Mouse (Mus musculus) CD8-positive naive resting alpha-beta T cell, adult 2 months (primary cell): ENCODE results near the gene Uqcc1.
"Not testable (repeated sequence)": the region's sequence is repeated elsewhere in the genome, so short reads cannot be mapped to it uniquely, and the experiment has no call there.

ENCODE experiments used
- DNase-seq, 2 experiments: peaks; one replicate each; pipeline ENCODE4 v3.0.0; 2022; ENCODE audit warnings: low read depth in 2 of 2, low spot score in 2 of 2

The Uqcc1 gene

DNA sequence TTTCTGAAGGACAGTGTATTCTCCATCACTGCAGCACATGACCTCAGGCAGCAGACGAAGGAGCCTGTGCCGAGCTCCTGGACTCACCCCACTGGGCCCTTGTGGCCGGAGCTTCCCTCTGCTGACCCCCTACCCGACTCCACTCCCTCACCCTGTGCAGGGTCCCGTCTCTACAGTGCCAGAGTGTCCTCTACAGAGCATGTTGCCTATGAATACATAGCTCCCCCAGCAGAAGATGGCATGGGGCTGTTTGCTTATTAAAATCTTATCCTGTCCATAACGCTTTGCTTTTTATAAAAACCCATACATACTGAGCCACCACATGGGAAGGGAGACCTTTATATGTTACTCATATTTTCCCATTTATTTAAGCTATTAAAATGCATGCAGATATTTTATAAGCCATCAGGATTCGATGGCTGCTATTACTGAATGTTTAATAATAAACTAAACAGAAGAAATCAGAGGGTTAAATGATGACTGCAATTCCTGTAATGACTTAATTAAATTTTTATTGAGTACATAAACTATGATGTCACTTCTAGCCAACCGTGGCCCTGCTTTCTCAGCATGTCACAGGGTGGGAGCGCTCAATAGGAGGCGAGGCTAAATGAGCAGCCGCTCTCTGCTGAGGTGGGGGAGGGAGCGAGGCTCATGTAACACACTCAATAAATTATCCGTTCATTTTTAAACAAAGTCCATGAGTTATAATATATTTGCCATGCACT, 67.4 kb downstream of the Uqcc1 start:
- DNase-seq: no peak

DNA sequence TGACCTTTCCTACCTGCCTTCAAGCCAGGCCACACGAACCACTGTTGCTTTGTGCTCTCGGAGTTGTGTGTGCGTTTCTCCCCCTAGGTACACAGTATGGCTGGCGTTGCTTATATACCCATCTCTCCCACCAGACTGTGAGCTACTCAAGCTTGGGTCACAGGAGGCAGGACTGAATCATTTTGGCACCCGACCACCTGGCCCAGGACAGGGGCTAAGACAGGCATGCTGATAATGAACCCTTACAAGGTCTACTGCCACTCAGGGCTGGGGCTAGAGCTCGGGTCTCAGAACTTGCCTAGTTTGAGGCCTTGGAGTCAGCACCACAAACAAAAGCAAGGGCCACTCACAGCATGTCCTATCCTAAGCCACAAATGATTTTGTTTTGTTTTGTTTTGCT, 68.5 kb downstream of the Uqcc1 start:
- no peak for DNase-seq

GRCm38 (mm10) chr2:155860102-155860501, 70.0 kb downstream of the Uqcc1 start:
- DNase-seq: no peak

- no peak for DNase-seq
These were observed 77.6 kb downstream of the Uqcc1 start for GRCm38 (mm10) chr2:155852536-155852935.

DNA sequence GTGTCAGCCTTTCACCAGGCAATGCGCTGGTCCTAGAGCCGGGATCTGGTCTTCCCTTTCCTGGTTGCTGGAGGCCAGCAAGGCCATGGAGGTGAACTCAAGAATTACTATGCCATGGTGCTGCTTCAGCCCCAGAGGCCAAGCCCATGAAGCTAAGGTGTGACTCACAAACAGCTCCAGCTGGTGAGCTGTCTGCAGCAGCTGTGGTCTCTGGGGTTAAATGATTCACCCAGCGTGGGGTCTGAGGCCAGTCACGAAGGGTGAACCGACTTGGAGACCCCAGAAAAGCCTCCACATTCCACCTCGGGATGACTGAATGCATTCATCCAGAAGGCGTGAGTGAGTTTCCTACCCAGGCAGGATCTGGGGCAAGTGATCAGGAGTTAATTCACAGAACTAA, 80.0 kb downstream of the Uqcc1 start:
- no peak for DNase-seq

DNA sequence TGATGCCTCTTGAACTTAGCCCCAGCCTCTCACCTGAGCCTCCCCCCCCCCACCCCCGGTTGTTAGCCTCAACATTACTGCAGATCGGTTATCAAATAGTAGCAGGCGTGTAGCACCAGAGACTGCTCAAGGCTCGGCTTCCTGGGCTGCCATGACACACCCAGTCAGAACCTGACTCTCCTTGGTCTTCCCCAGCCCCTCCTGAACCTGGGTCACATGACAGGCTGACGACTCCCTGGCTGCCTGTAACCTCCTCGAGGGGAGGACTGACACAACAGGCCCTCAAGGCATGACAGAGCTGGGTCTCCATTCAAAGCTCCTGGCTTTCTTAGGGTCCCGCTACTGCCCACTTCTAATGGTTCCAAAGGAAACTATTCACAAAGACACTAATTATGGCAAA, 80.6 kb downstream of the Uqcc1 start:
- DNase-seq: no peak

DNA sequence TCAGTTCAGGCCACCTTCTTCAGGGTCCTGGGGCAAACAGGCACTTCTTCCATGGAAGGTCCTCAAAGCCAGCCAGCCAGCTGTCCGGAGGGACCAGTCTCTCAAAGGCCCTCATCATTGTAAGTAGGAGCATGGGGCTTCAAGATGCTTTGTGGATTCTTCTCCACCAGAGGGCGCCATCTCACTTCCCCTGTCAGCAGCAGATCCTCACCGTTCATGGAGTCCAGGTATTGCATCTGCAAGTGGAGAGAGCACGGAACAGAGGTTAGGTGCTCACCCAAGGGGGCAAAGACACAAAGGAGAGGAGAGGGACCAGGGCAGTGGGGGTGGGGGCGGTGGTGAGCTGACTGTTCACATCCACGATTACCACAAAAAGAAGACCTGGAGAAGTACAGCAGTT, 81.8 kb downstream of the Uqcc1 start:
- DNase-seq: peak; percentile 62 to 74

- no peak for DNase-seq
These were observed 83.2 kb downstream of the Uqcc1 start for GRCm38 (mm10) chr2:155846930-155847329.

- no peak for DNase-seq
These were observed 91.1 kb downstream of the Uqcc1 start for GRCm38 (mm10) chr2:155838961-155839360.

DNA sequence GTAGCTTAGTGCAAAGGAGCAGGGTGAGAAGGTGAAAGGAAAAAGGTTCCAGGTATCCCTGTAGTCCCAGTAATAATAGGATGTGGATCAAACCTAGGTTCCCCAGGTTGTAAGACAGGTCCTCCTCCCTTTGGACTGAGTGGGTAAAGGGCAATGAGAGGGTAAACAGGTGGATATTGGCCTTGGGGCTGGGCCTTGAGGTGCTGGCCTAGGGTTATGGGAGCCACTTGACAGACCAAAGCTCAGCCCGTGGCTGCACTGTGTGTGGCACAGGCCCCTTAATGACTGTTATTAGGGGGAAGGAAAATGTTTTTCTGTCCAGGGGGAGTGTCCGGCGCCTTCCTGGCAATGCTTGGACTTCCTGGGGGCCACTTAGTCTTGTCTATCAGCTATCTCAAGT, 92.1 kb downstream of the Uqcc1 start:
- no peak for DNase-seq

GRCm38 (mm10) chr2:155834732-155835131, 95.4 kb downstream of the Uqcc1 start, which contains the start of gene Fam83c:
Gene Fam83c, minus strand, starts transcription at chr2:155834854.
- no peak for DNase-seq

DNA sequence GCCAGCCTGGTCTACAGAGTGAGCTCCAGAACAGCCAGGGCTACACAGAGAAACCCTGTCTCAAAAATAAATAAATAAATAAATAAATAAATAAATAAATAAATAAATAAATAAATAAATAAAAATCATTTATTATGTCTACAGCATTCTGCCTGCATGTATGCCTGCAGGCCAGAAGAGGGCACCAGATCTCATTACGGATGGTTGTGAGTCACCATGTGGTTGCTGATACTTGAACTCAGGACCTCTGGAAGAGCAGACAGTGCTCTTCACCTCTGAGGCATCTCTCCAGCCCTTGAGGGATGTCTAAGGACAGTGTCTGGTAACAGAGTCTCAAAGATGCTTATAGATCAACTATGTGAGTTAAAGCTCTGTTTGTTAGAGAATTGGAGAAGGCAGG, 98.0 kb downstream of the Uqcc1 start:
- DNase-seq: not testable (repeated sequence)

DNA sequence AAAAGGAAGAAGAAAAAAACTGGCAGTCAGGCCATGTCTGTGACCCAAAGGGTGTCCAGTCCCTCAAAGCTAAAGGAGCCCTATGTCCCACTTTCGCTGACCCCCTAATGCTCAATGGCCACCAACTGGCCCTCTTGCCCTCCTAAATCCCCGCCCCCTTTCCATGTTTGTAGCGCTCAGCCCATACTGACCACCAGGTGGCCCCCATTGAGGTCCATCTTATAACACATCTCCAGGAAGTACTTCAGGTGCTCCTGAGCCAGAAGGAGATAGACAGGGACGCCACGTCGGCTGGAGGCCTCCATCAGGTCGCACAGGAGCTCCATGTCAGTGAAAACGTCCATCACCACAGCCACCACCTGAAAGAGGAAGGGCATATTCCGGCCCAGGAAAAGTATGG, 98.8 kb downstream of the Uqcc1 start:
- DNase-seq: no peak

GRCm38 (mm10) chr2:155830841-155831240, 99.3 kb downstream of the Uqcc1 start:
- DNase-seq: no peak

DNA sequence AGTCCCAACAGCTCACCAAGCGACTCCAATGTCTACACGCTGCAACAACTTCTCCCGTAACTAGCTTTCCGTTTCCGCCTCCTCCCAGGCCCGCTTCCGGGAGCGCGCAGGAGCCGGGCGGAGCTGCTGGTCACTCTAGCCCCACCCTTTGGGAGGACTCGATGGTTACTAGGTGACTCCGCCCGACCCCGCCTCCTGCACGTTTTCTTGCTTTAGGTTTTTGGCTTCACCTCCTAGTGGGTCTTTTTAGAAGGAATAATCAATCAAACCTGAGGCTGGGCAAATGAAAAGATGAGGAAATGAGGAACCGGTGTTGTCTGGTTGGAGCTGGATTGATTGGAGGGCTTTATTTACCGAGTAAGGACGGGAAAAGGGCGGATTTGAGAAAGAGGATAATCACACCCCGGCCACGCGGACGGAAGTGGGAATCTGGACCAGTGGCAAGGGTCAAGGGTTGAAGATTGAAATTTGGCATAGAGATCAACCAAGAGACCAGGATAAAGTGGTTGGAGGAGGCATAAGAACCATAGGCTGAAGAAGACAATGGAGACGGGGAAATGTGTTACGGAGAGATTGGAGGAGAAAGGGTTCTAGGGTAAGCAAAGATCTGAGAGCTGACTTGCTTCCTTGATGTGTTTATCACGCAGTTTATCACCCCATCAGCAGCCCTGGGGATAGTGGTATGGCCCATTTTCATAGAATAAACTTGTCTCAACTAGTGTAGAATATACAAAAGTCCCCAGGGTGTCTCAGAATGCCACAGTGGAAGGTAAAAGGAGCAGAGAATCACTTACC, 103.3 kb downstream of the Uqcc1 start, which contains the start of gene Eif6:
Gene Eif6 (minus strand): TSS at position 296 of the 795 bp plus-strand sequence.
- DNase-seq: peak; percentile 75 to 79

- DNase-seq: peak in 1 of 2 experiments; percentile 26
These were observed 104.0 kb downstream of the Uqcc1 start for GRCm38 (mm10) chr2:155825904-155826629.

GRCm38 (mm10) chr2:155823722-155824121, 106.4 kb downstream of the Uqcc1 start:
- no peak for DNase-seq

DNA sequence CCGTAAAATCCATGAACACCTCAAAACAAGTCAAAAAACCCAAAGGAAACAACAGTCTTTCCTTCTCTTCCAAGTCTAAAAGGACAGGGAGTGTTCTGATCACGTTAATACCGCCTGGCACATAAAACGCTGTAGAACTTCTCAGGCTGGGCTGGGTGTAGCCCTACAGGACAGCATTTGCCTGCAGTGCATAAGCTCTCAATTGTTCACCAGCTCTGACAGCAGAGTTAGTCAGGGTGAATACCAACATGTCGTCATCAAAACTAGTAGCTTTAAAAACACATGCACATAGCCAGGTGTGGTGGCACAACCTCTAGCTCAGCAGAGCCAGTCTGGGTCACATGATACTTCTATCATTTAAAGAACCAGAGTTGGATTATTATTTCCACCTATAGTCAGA, 109.3 kb downstream of the Uqcc1 start:
- no peak for DNase-seq

- DNase-seq: no peak
These were observed 110.5 kb downstream of the Uqcc1 start for GRCm38 (mm10) chr2:155819449-155820251.

DNA sequence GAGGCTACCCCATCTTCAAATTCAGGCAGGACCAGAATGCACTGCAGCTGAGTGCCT, 110.9 kb downstream of the Uqcc1 start, which contains the start of gene BC029722:
Gene BC029722 (minus strand): TSS at position 35 of the 57 bp plus-strand sequence.
- DNase-seq: no peak

GRCm38 (mm10) chr2:155818596-155819391, 111.3 kb downstream of the Uqcc1 start:
- DNase-seq: peak; percentile 88 to 94
